Mouse (Mus musculus) forelimb bud, embryonic 11.5 days (tissue): Measurements from ENCODE around the gene Frem2.

ENCODE experiments used
- DNase-seq: peaks from one replicate; pipeline ENCODE4 v3.0.0-alpha.2; 2012; ENCODE audit warnings: low read depth, low spot score

Gene Frem2

DNA sequence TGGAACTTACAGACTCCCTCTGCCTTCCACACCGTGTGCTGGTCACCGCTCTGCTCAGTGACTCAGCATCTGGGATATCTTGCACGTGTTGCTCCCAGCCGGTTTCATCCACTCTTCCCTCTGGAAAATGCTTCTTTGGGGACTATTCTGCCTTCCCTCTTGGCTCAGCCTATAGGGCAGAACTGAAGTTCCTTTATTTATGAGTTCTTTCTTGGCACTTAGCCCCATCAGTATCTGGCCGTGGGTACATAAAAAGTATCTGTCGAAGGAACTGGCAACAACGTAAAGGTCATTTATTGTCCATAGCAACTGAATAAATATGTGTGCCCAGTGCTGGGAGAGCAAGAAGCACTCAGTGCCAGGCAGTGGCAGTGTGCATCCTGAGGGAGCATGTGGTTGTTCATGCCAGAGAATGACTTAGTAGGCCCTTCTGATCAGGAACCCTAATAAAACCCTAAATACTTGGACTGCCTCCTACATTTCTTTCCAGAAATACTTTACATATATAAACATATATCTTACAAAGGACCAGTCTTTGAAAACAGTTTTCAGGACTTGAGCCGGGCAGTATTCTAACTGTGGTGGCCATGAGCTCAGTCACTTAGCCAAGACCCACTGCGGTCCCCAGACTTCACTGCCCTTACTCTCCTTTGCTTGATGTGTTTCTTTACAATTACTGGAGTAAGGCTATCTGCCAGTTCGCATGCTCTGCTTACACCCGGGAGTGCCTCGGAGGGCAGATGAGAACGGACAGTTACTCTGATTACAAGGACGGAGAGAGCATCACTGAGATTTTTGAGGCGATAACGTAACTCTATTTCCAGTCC, 99.6 kb downstream of the Frem2 start:
- DNase-seq: no peak

DNA sequence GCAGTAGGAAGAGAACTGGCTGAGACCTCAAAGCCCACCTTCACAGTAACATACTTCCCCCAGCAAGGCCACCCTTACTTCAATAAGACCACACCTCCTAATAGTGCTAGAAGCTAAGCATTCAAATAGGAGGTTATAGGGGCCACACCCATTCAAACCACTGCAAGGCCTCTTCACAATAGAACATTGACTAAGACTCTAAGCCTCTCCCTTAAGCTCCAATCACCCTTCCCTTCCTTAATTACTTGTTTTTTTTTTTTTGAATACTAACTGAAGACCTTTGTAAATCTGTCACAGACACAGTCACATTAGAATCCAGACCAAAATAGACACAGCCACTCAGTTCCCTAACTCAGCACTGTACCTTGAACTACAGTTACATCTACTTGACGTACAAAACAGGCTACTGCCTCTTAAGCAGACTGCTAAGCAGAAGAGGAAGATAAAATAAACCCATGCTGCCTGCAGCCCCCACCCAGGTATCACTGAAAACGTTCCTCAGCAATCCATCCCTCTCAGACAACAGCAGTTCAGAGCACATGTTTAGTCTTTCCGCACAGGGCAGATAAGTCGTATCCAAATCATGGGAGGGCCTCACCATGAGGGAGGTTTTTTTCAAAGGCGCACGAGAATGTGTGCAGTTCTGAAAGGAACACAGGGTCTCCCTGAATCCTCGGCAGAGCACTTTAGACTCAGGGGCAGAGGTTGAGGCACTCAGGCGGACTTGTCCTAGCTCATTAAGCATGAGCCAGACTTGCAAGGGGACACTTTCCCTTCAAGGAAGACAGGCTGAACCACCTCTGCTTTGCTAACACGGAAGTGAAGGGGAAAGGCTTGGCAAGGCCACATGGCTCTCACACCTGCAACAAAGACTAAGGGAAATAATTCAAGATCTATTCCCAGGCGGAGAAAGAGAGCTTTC, 101.9 kb downstream of the Frem2 start:
- DNase-seq: no peak

DNA sequence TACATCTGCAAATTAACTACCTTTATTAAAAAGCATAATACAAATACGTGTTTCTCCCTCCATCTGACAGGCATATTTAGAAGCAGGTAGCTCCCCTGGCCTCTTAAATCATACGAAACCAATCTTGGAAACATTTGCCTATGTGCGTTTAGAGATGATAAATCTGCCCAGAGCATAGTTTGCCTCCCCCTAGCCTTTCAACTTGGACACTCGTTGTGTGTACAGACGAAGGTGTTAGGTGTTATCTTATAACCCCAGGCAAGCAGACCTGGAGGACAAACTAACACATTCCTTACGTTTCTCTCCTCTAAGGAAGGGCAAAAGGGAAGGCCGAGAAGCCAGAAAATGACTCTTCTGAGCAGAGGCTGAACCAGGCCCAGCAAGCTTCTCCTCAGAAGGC, 104.5 kb downstream of the Frem2 start:
- DNase-seq: no peak

DNA sequence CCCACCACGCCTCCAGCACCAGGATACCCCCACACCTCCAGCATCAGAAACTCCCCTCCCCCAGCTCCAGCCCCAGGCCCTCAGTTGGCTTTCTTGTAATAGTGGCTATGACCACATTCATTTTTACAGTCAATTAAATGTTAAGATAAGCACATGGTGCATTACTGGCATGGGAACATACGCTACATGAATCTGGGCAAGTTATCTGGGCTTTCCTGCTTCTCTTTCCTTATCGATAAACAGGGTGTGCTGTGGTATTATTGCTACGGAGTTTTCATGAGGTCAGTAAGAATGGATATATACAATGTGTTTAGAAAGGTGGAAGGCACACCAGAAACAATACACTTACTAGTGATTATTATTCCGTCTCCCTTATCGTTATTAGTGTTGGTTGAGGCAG, 125.1 kb downstream of the Frem2 start:
- DNase-seq: no peak

DNA sequence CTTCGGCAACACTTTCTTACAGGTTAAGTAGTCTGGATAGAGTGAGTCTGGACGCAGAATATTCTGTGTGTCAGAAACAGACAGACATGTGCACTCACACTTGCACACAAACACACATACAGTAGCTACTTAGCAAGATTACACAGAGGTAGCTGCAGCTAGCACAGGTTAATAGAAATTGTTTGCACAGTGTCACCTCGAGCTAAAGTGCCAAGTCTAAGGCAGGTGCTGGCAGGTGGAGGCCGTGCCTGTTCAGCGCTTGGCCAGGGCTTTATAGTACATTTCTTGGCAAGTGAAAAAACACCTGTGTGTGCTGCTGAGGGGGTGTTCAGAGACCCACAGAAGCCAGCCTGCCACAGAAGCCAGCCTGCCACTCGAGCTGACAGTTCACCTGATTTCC, 126.8 kb downstream of the Frem2 start:
- no peak for DNase-seq

DNA sequence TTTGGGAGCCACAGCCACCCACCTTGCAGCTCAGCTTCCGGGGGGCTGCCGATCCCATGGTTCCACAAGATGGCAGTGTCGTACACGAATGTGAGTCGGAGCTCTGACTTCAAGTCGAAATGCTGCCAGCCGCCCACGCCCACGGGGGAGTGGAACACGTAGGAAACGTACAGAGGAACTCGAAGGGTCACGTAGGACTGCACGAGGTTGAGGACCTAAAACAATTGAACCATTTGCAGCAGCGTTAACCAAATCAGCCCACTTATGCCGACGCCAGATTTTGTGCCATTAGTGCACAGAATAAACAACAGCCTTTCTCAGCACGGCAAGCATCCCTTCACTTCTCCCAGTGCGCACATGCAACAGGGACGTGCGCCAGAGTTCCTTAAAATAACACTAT, 131.4 kb downstream of the Frem2 start:
- DNase-seq: peak; percentile 62

DNA sequence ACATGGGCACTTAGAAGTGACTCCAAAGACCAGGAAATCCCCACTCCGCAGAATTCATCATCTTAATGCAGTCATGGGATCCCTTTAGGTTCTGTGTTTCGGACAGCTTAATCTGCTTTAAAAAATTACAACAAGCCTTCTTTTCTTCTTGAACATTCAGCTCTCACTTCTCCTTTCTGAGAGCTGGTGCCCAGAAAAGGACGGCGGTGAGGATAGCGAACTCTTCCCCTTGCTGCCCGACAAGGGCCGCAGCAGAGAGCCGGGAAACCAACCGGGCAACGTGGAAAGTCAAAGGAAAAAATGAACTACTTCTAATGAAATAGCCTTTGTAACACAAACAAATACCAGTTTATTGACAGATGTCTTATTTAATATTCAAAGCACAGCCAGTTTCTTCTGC, 134.4 kb downstream of the Frem2 start:
- no peak for DNase-seq

DNA sequence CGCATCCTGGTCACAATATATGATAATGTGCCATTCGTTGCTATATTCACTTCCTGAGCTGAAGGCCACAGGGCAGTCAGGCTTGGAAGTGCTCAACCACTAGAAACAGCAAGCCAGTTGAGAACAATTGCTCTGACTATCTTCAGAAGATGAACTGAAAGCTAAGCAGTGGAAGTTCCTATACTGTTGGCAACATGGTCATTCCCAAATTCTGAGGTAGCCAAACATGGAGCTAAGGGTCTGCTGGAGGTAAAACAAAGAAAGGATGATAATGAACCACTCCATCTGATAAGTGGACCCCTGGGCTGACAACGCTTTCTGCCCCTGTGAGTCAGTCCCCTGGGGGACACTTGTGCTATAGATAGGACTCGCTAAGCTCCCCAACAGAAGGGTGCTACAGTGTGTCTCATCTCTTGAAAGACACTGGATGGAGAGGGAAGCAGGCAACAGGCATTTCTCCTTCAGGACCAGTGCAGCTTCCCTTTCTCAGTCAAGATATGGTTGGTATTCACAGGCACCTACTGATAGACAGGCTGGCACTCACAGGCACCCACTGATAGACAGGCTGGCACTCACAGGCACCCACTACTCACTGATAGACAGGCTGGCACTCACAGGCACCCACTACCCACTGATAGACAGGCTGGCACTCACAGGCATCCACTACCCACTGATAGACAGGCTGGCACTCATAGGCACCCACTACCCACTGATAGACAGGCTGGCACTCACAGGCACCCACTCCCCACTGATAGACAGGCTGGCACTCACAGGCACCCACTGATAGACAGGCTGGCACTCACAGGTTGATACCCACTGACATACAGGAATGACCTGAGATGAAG, 142.7 kb downstream of the Frem2 start:
- DNase-seq: no peak

DNA sequence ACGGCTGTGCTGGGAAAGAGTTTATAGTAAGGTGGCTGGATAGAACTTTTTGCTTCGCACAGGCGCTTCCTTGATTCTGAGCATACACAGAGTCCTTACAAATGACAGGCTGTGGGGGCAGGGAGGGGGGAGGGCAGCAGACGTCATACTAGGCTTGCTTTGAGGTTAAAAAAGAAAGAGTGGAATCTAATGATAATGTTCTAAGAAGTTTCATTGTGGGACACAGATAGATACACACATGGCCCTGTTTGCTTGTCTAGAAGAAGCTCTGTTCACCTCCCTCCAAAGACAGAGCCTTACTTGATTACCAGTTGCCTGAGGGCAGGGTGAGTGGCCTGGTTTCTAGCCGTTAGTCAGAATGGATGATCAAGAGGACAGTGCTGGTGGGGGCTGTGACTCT, 144.1 kb downstream of the Frem2 start:
- DNase-seq: no peak

DNA sequence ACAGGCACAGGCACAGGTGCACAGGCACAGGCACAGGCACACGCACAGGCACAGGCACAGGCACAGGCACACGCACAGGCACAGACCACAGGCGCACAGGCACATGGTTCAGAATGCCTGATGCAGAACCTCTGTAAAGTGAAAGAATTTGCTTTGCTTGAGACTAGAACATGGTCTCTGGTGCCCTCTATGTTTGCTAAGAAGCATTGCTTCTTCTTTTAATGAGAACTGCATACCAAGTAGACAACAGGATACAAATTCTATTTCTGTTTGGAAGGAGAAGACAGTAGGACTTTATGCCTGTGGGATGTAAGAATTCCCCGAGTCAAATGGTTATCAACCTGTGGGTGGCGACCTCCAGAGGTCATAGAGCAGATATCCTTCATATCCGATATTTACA, 154.7 kb downstream of the Frem2 start:
- DNase-seq: no peak

DNA sequence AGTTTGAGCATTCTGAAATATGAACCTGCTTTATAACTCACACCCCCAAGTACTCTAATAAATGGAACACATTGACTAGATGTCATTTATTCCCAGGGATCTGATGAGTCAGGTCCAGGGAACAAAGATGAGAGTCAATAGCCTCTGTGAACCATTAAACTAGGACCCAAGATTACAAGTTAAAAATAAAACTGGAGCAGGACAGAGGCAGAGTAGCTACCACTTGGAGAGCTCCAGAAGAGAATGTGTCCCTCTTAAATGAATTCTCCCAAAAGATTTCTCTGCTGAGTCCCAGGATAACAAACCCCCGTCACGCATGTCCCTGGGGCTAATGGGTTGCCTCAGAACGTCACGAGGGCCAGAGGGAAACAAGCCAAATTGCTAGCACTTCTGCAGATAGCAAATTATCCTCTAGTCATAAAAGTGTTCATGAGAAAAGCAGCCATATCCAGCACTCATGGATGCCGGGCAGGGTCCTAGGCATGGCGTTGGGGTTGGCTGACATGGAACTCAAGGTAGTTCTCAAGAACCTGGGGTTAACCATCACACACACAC, 158.7 kb downstream of the Frem2 start:
- no peak for DNase-seq

DNA sequence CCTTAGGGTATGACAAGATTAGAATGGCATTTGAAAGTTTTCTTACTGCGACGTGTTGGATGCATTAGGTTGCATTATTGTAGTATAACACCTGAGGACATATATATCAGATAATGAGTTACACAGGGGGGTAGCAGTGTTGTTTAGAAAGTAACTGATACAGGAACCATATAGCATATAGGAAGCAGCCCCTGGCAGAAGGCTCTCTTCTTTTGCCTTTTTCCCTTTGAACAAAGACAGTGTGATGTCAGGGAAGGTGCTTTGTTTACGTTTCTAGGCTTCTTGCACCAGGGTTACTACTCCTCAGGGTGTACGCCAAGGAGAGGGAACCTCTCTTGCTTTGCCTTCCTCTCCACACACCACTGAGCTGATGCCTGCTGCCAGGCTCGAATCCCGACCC, 168.8 kb downstream of the Frem2 start, which contains the start of gene Stoml3:
Gene Stoml3 (plus strand): TSS at position 301 of the 400 bp plus-strand sequence.
- no peak for DNase-seq

DNA sequence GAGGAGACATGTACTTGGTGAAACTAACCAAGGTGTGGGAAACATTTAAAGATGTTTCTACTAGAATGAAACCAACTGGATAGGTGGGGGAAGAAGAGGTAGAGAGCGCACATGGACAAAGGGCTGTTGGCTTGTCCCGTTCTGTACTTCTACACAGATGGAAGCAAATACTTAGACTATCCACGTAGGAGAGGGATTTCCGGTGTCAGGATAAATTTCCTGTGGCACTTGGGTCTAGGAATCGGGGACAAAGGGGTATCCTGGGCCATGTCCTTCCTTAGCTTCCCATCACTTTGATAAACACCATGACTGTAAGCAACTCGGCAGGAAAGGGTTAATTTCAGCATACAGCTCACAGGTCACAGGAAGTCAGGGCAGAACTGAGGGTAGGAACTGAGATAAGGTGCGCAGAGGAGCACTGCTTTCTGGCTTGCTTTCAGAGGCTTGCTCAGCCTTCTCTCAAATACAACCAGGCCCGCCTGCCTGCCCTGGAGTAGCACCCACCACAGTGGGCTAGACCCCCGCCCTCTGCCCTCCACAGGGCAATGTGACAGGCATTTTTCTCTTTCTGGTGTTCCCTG, 170.1 kb downstream of the Frem2 start:
- no peak for DNase-seq

DNA sequence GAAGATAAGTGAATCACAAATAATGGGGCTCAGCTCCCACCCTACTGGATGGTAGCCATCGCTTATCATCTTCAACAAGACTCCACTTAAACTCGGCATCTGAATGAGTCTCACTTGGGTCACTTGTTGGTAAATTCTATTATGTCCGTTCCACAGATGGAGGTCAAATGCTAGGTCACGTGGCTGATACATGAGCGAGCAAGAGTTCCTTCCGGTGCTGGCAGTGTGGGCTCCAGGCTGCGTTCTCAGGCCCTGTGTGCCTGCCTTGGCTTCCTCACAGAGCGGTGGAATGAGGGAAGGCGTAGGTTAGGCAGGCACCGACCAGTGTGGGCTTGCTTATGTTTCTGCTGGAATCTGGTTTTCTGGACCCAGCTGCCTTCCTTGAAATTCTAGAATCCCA, 170.6 kb downstream of the Frem2 start:
- no peak for DNase-seq

DNA sequence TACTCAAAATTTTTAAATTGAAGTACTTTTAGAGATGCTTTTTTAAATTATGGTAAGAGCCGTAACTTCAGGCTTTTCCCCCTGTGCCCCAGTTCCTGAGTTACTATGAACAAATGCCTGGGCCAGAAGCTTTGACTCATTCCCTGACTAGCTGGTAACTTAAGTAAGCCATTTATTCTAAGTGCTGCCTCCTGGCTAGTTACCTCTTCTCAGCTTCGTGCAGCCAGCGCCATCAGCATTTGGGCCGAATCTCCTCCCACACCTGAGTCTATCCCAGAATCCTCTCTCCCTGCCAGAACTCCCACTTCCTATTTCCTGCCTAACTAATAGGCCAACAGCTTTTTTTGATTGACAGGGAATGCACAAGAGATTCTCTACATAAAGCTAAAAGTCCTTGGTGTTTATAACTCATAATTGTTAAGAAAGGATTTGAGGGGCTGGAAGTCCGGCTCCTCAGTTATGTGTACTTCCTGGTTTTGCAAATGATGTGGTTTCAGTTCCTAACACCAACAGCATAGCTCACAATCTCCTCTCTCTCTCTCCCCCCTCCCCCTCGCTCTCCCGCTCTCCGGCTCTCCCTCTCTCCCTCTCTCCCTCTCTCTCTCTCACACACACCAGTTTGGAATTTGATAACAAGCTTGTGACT, 173.6 kb downstream of the Frem2 start:
- no peak for DNase-seq

DNA sequence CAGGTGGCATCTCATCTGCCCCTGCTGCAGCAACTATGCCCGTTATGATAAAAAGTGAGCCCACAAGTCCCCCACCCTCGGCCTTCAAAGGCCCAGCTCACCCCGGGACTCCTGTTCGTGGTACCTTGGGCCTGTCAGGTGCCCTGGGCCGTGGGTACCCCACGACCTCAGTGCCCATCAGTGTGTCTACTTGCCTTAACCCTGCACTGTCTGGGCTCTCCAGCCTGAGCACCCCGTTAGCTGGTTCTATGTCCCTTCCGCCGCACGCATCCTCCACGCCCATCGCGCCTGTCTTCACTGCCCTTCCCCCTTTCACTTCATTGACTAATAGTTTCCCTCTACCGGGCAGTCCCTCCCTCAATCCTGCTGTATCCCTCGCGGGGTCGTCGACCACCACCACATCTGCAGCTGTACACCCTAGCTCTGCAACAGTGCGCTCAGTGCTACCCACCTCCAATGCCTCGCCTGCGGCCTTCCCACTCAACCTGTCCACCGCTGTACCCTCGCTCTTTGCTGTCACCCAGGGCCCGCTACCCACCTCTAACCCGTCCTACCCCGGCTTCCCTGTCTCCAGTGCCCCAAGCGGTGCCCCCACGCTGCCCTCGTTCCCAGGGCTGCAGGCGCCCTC, 178.6 kb downstream of the Frem2 start:
- DNase-seq: no peak

DNA sequence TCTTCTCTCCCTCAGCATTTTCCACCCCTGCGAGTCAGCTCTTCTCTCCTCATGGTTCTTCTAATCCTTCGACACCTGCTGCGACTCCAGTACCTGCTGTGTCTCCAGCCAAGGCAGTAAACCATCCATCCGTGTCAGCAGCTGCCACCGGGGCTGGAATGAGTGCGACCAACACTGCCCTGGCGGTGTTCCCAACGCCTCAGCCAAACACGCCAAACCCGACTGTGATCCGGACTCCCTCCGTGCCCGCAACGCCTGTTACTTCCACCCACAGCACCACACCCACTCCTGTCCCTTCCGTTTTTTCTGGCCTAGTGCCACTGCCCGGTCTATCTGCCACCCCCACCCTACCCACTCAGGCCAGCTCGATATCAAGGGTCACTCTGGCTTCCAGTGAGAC, 179.7 kb downstream of the Frem2 start:
- DNase-seq: no peak

DNA sequence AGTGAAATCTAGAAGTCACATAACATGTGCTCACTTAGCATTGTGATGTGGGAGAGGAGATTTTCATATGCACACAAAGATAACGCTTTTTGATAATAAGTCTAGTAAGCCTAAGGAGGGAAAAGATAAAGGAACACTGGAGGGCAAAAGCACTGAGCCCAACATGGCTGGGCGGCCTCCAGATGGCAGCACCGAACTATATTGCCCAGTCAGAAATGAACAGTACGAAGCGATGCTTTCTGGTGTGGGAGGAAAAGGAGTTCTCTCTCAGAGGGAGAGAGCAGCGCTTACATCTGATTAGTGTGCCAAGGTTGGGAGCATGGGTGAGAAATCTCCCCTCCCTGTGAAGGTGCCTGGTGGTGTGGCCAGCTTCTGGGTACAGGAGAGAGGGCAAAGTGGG, 181.3 kb downstream of the Frem2 start:
- no peak for DNase-seq

DNA sequence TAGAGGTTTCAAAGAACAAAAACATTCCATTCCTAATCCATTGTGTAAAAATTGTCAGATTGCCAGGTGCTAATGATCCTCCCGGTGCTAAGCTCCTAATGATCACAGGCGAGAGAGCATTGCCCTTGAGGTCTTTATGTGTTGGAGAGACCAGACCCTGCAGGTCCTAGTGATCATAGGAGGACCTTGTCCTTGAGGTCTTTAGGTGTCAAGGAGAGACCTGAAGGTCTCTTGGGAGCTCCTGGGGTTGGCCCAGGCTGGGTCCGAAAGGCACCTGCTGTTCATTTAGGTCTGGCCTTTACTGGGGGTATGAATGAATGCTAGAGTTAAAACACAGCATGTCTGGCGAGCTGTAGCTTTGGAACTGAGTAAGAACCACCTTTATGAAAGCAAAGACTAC, 183.0 kb downstream of the Frem2 start:
- no peak for DNase-seq

DNA sequence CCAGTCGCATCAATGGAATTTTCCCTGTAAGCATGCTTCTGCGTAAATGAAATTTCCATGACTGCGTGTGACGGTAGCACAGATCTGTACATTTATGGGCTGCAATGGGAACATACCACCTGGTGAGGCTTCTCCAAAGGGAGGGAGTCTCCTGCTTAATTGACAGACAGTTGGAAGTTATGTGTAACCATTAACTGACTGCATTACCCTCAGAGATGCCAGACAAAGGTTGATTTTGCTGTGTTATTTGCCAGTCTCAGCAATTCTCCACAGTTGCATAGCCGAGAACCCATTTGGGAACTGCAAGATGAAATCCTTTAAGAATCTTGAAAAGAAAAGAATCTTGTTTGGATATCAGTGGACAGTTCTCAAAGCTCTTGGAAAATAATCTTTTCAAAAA, 185.1 kb downstream of the Frem2 start:
- no peak for DNase-seq
